Mouse (Mus musculus) forebrain, embryonic 15.5 days (tissue): ENCODE data around the gene Kpnb1. TPM values are rescaled to one million over a fixed set of nuclear protein-coding genes. Genes with fewer than 3 reads are reported as not detected.

ENCODE experiments used
- ATAC-seq: fragments of 200-750 bp; cut with Nextera tagmentation; replicated peaks from 2 replicates; pipeline ENCODE4 v1.8.0; 2017; ENCODE audit warnings: mild to moderate bottlenecking, moderate TSS enrichment, moderate library complexity
- H3K27ac ChIP-seq: fragments of 300-500 bp; sonication (generic); replicated peaks from 2 replicates; pipeline ENCODE4 v1.5.1; 2015; ENCODE audit warnings: mild to moderate bottlenecking, inconsistent platforms
- H3K27me3 ChIP-seq: fragments of 300-500 bp; sonication (generic); 2 replicates; pipeline ENCODE4 v1.6.1; 2015; ENCODE audit warnings: inconsistent platforms
- H3K36me3 ChIP-seq: fragments of 300-500 bp; sonication (generic); 2 replicates; pipeline ENCODE4 v1.6.1; 2015; ENCODE audit warnings: mild to moderate bottlenecking, inconsistent platforms
- H3K4me1 ChIP-seq: fragments of 300-500 bp; sonication (generic); 2 replicates; pipeline ENCODE4 v1.6.1; 2015; ENCODE audit warnings: inconsistent platforms
- H3K4me2 ChIP-seq: fragments of 300-500 bp; sonication (generic); replicated peaks from 2 replicates; pipeline ENCODE4 v1.6.1; 2015; ENCODE audit warnings: mild to moderate bottlenecking, inconsistent platforms
- H3K4me3 ChIP-seq: fragments of 300-500 bp; sonication (generic); 2 replicates; pipeline ENCODE4 v1.5.1; 2015; ENCODE audit warnings: mild to moderate bottlenecking, inconsistent platforms
- H3K9ac ChIP-seq: fragments of 300-500 bp; sonication (generic); replicated peaks from 2 replicates; pipeline ENCODE4 v1.6.1; 2015; ENCODE audit warnings: mild to moderate bottlenecking, inconsistent platforms
- H3K9me3 ChIP-seq: fragments of 300-500 bp; sonication (generic); 2 replicates; pipeline ENCODE4 v1.6.1; 2016; ENCODE audit warnings: inconsistent platforms
- WGBS: fragments of 180-500 bp; shearing (Covaris S2); methylation state at CpG from one replicate; pipeline ENCODE4 v1.1.7; 2015; ENCODE audit warnings: mixed read lengths; 5-methylcytosine and 5-hydroxymethylcytosine counted together
- polyA plus RNA-seq: library from polyadenylated mRNA; unstranded; fragments of >200 nt; fragmentation: Nextera tagmentation; extraction: Ambion mirVana; gene quantifications from 2 replicates; pipeline ENCODE4 v1.2.1, GENCODE M21; 2015

The Kpnb1 gene
- polyA plus RNA-seq, result 40.6 and 41.8 TPM in 2 replicates

- peak within 1 kb of the TSS; percentile 98 for H3K27ac ChIP-seq
- ATAC-seq, result peak; percentile 98
- H3K9me3 ChIP-seq, result no peaks in the 10 kb centered on the region
- peaks cover 36% of the 10 kb centered on the region for H3K4me1 ChIP-seq
- 1% methylated on average over 90 of the region's 101 CpGs for WGBS
- H3K9ac ChIP-seq, result peak within 1 kb of the TSS; percentile 90
- H3K4me3 ChIP-seq, result peak within 1 kb of the TSS; percentile 99
- H3K36me3 ChIP-seq, result peaks cover 29% of the 10 kb centered on the region
- peak within 1 kb of the TSS; percentile 92 for H3K4me2 ChIP-seq
- H3K27me3 ChIP-seq, result no peaks in the 10 kb centered on the region
Measured at GRCm38 (mm10) chr11:97187764-97188642, at the start of gene Kpnb1. Gene Kpnb1 (minus strand): TSS chr11:97187881.

- Histone ChIP-seq H3K9ac (no peak overlapping the region), H3K9me3 (no peaks in the 10 kb centered on the region), H3K4me2 (no peak overlapping the region), H3K36me3 (peaks cover 72% of the 10 kb centered on the region), H3K4me3 (no peak overlapping the region), H3K27me3 (no peaks in the 10 kb centered on the region), H3K4me1 (no peaks in the 10 kb centered on the region), H3K27ac (no peak overlapping the region)
- WGBS, result 91% methylated on average over 5 of the region's 5 CpGs
- ATAC-seq, result no peak
Measured at GRCm38 (mm10) chr11:97232436-97232835, 44.8 kb upstream of the Kpnb1 start.

- 96% methylated on average over 2 of the region's 2 CpGs for WGBS
- Histone ChIP-seq H3K27me3 (no peaks in the 10 kb centered on the region), H3K4me3 (no peak overlapping the region), H3K4me2 (no peak overlapping the region), H3K9me3 (no peaks in the 10 kb centered on the region), H3K36me3 (peaks cover 75% of the 10 kb centered on the region), H3K27ac (no peak overlapping the region), H3K9ac (no peak overlapping the region), H3K4me1 (no peaks in the 10 kb centered on the region)
- ATAC-seq, result no peak
Measured at GRCm38 (mm10) chr11:97229396-97229795, 41.7 kb upstream of the Kpnb1 start.

GRCm38 (mm10) chr11:97228985-97229384 is 41.3 kb upstream of the Kpnb1 start:
- no peak for ATAC-seq
- no peak overlapping the region for H3K27ac ChIP-seq
- no peak overlapping the region for H3K4me2 ChIP-seq
- no peak overlapping the region for H3K4me3 ChIP-seq
- no peaks in the 10 kb centered on the region for H3K27me3 ChIP-seq
- peaks cover 73% of the 10 kb centered on the region for H3K36me3 ChIP-seq
- no peaks in the 10 kb centered on the region for H3K9me3 ChIP-seq
- 93% methylated on average over 7 of the region's 7 CpGs for WGBS
- no peaks in the 10 kb centered on the region for H3K4me1 ChIP-seq
- no peak overlapping the region for H3K9ac ChIP-seq

GRCm38 (mm10) chr11:97226131-97226530 is 38.5 kb upstream of the Kpnb1 start:
- ATAC-seq, result no peak
- Histone ChIP-seq H3K4me3 (no peak overlapping the region), H3K4me2 (no peak overlapping the region), H3K27me3 (no peaks in the 10 kb centered on the region), H3K36me3 (peaks cover 76% of the 10 kb centered on the region), H3K9me3 (no peaks in the 10 kb centered on the region), H3K4me1 (no peaks in the 10 kb centered on the region), H3K27ac (no peak overlapping the region), H3K9ac (no peak overlapping the region)
- WGBS, result 97% methylated on average over 1 of the region's 1 CpGs

GRCm38 (mm10) chr11:97223485-97223884 is 35.8 kb upstream of the Kpnb1 start:
- no peak for ATAC-seq
- Histone ChIP-seq H3K27ac (no peak overlapping the region), H3K27me3 (no peaks in the 10 kb centered on the region), H3K9ac (no peak overlapping the region), H3K4me3 (no peak overlapping the region), H3K4me2 (no peak overlapping the region), H3K4me1 (no peaks in the 10 kb centered on the region), H3K36me3 (peaks cover 72% of the 10 kb centered on the region), H3K9me3 (no peaks in the 10 kb centered on the region)
- WGBS, result 12% methylated on average over 3 of the region's 3 CpGs

GRCm38 (mm10) chr11:97221611-97222010 is 33.9 kb upstream of the Kpnb1 start:
- Histone ChIP-seq H3K4me2 (no peak overlapping the region), H3K36me3 (peaks cover 75% of the 10 kb centered on the region), H3K9me3 (no peaks in the 10 kb centered on the region), H3K27ac (no peak overlapping the region), H3K4me1 (no peaks in the 10 kb centered on the region), H3K4me3 (no peak overlapping the region), H3K27me3 (no peaks in the 10 kb centered on the region), H3K9ac (no peak overlapping the region)
- WGBS, result 98% methylated on average over 2 of the region's 2 CpGs
- ATAC-seq, result no peak

- Histone ChIP-seq H3K27ac (no peak overlapping the region), H3K27me3 (no peaks in the 10 kb centered on the region), H3K4me1 (no peaks in the 10 kb centered on the region), H3K36me3 (peaks cover 77% of the 10 kb centered on the region), H3K4me2 (no peak overlapping the region), H3K9ac (no peak overlapping the region), H3K4me3 (no peak overlapping the region), H3K9me3 (no peaks in the 10 kb centered on the region)
- no peak for ATAC-seq
- 88% methylated on average over 3 of the region's 3 CpGs for WGBS
Measured at GRCm38 (mm10) chr11:97220211-97220610, 32.5 kb upstream of the Kpnb1 start.

- Histone ChIP-seq H3K4me2 (no peak overlapping the region), H3K27me3 (no peaks in the 10 kb centered on the region), H3K9me3 (no peaks in the 10 kb centered on the region), H3K27ac (no peak overlapping the region), H3K4me3 (no peak overlapping the region), H3K36me3 (peaks cover 89% of the 10 kb centered on the region), H3K4me1 (no peaks in the 10 kb centered on the region), H3K9ac (no peak overlapping the region)
- WGBS, result 95% methylated on average over 5 of the region's 5 CpGs
- no peak for ATAC-seq
Measured at GRCm38 (mm10) chr11:97214411-97214810, 26.7 kb upstream of the Kpnb1 start.

- WGBS, result 92% methylated on average over 9 of the region's 9 CpGs
- no peaks in the 10 kb centered on the region for H3K9me3 ChIP-seq
- peaks cover 83% of the 10 kb centered on the region for H3K36me3 ChIP-seq
- no peak for ATAC-seq
- no peak overlapping the region for H3K4me2 ChIP-seq
- H3K27me3 ChIP-seq, result no peaks in the 10 kb centered on the region
- H3K27ac ChIP-seq, result no peak overlapping the region
- no peak overlapping the region for H3K9ac ChIP-seq
- H3K4me1 ChIP-seq, result no peaks in the 10 kb centered on the region
- H3K4me3 ChIP-seq, result no peak overlapping the region
Measured at GRCm38 (mm10) chr11:97210728-97211400, 23.2 kb upstream of the Kpnb1 start.

GRCm38 (mm10) chr11:97207011-97207422 is 19.3 kb upstream of the Kpnb1 start:
- no peak overlapping the region for H3K4me3 ChIP-seq
- peaks cover 46% of the 10 kb centered on the region for H3K36me3 ChIP-seq
- no peak for ATAC-seq
- H3K4me1 ChIP-seq, result no peaks in the 10 kb centered on the region
- H3K9ac ChIP-seq, result no peak overlapping the region
- no peaks in the 10 kb centered on the region for H3K9me3 ChIP-seq
- H3K27ac ChIP-seq, result no peak overlapping the region
- 80% methylated on average over 8 of the region's 8 CpGs for WGBS
- no peak overlapping the region for H3K4me2 ChIP-seq
- H3K27me3 ChIP-seq, result no peaks in the 10 kb centered on the region

- Histone ChIP-seq H3K4me1 (no peaks in the 10 kb centered on the region), H3K27me3 (no peaks in the 10 kb centered on the region), H3K9ac (no peak overlapping the region), H3K4me2 (no peak overlapping the region), H3K9me3 (no peaks in the 10 kb centered on the region), H3K36me3 (no peaks in the 10 kb centered on the region), H3K4me3 (no peak overlapping the region), H3K27ac (no peak overlapping the region)
- ATAC-seq, result no peak
- WGBS, result 88% methylated on average over 6 of the region's 6 CpGs
Measured at GRCm38 (mm10) chr11:97199519-97199918, 11.8 kb upstream of the Kpnb1 start.
